Mouse (Mus musculus) kidney, adult 2 months (tissue): ENCODE measurements at regions not wholly inside any gene's neighbourhood (a gene's known extent, or its start where the extent isn't known, plus 50 kb on each side); places are given as distances from the start of the nearest gene placed in this dataset.

Experiments
- CTCF ChIP-seq: fragments of 200-500 bp; conservative IDR thresholded peaks from 2 replicates; pipeline ENCODE4 v1.5.1; 2011; ENCODE audit warnings: low read depth, mild to moderate bottlenecking, control low read depth, low read length, moderate library complexity, mixed read lengths; ENCODE audit not compliant: insufficient read depth, insufficient read length
- POLR2A ChIP-seq: fragments of 200-500 bp; IDR thresholded peaks from one replicate; pipeline ENCODE4 v1.6.1; 2011; ENCODE audit warnings: low read depth, low read length, control low read depth

- no peak for TF ChIP-seq POLR2A
- no peak for TF ChIP-seq CTCF
These were observed 229.3 kb upstream of the Cadm1 start for GRCm38 (mm10) chr9:47300633-47301032.
